Mouse (Mus musculus): ENCODE measurements at regions not wholly inside any gene's neighbourhood (a gene's known extent, or its start where the extent isn't known, plus 50 kb on each side); places are given as distances from the start of the nearest gene placed in this dataset.

- no peak for TF ChIP-seq CTCF (IDR thresholded peaks at IDR 0.05; ENCODE audit: borderline replicate concordance, insufficient read depth, low read length)
- TF ChIP-seq POLR2A (IDR thresholded peaks at IDR 0.05; ENCODE audit: low read depth, low read length), result no peak
Measured at GRCm38 (mm10) chr3:42867370-42867769, 1125.0 kb downstream of the D3Ertd751e start.
